Mouse (Mus musculus): ENCODE data around the gene Kcnk7.

Gene Kcnk7

DNA sequence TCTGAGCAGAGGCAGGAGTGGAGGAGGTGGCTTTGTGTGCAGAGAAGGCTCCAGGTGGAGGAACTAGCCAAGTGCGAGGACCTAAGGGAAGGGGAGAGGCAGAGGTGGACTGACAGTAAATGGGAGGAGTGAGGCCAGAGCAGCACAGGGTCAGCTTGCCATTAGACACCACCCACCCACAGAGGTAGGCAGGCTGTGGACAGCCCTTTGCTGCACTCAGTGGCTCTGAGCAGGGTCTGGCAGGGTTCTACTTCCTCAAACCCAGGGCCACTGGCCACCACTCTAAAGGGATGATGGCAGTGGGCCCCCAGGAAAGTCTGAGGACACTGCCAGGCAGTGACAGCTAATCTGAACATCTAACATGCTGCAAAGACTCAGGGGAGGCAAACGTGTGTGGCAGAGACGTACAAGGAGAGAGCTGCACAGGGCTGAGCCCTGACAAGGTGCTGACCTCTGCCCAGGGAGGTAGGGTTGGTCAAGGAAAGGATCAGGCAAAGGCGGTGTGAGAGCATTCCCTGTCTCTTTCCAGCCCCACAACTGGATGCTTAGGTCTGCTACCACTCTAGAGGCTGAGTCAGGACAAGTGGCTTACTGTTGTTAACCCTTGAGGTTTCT lies 19.9 kb downstream of the Kcnk7 start:
- CTCF ChIA-PET, result no interaction called here

DNA sequence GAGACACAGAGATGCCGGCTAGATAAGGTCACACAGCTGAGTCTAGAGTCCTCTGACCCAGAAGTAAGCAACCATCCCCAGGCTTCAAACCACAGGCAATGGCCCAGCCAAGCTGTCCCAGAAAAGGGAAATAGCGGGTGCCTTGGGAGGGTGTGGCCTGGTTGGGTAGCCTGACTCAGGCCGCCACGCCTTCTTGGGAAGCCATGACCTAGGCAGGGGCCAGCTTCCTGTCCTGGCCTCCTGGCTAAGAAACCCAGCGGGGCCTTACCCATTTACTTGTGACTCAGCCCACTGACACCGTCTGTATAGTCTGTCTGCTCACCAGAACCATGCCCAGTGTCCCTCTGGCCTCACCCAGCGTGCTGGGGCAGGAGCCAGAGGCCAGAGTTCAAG lies 20.4 kb downstream of the Kcnk7 start:
- CTCF ChIA-PET, result interaction anchor here (0.8 kb wide), 1 partner anchor 13 kb away, joined by 3 read pairs; no protein-coding TSS in a partner anchor

DNA sequence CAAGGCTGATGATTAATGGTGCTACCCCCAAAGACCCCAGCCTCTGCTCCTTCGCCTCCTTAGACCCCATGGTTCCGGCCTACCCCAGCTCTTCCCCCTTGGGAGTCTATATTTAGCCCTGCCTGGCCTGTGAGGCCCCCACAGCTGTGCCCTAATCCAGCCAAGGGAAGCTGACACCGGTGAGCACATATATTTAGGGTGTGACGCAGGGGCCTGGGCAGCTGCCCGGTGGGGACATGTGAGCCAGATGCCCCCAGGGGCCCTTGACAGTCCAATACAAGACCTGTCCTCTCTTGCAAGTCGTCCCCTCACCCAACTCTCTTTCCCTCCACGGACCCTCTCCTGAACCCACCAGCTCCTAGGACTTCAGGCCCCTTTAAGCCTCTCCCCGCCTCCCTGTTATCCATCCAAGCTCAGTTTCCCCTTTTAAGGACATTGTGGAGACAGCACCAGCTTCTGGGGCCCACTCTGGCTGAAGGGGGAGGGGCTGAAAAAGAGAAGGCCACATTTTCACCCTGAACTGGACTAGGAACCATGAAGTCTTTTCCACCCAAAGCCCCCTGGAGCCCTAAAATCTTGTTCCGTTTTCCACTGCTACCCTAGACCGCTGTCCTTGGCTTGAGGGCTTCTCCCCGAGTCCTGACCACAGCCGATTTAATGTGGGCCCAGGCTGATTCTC lies 21.0 kb downstream of the Kcnk7 start:
- CTCF ChIA-PET, result interaction anchor here (0.8 to 1.0 kb wide), 2 partner anchors 14 to 195 kb away, joined by 3 read pairs; no protein-coding TSS in a partner anchor

DNA sequence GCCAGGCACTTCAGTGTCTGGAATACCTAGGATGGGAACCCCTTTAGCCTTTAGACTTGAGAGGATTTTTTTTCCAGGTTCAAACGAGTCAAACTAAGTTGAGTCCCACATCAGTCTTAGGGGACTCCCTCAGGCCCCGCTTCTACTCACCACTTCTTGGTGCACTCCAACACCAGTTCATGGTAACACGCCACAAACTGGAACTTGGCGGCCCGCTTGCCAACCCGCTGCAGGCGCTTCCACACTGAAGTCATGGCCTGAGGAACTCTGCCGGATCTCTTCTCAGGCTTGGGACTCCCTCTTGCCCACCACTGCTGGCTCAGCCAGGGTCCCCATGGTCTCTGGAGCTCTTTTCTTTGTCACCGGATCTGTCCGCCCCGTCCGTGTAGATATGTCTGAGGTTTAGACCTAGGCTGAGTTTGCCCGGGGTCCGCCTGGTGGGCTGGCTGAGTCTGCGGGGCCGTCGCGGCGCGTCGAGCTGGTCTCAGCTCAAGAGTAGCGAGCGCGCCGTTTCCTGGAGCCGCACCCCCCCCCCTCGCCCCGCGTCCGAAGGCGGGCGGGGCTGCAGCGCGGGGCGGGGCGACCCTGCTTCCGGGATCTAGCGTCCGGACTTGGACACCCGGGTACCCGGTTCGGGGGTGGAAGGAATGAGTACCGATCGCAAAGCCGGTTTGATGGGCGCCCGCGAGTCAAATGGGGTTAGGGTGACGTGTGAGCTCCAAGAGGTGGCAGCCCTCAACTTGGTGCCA lies 21.8 kb downstream of the Kcnk7 start, which contains the start of gene Ehbp1l1:
Gene Ehbp1l1, minus strand, starts transcription at position 551 of the 749 bp plus-strand sequence.
- CTCF ChIA-PET, result interaction anchor here (1.0 kb wide), 1 partner anchor 196 kb away, joined by 3 read pairs; no protein-coding TSS in a partner anchor

DNA sequence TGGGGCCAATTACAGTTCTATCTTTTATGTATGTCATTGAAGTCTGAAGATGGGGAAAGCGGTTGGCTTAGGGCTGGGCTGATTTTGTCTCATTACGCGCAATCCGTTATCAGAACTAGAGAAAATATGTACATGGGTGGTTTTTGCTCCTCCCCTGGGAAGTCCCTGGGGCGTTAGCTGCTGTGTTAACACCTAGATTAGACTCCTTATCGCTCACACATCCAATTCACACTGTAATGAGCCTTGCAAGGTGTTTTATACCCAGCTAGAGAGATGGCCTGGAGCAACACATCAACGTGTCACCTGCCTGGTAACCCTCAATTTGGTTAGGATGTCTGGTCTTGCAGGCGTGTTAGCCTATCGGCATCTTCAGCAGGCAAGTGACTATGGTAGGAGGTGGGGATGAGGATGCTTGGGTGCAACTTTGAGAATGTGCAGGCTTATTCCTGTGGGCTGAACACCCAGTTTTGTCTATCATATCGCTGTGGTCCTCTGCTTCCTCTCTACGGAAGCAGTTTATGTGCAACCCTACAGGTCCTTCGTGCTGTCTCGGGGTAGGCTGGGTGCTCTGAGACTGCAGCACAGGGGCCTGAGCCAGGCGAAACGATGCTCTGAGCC lies 22.9 kb downstream of the Kcnk7 start:
- CTCF ChIA-PET, result no interaction called here

DNA sequence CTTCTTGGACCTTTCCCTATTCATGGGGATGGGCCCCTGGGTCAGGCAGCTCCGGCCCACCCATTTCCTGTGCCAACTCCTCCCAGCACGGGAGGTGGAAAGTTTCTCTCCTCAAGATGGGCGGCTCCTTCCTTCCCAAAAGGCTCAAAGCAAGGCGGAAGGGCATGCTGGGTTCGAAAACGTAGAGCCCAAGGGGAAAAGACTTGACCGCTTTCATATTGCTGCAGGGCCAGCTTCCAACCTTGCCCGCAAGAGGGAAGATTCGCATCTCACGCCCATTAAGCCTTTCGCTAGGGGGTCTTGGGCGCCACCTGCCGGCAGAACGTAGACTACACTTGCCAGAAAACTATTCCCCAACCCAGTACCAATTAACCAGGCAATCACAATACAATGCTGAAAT lies 23.5 kb downstream of the Kcnk7 start:
- CTCF ChIA-PET, result interaction anchor here (0.7 kb wide), 1 partner anchor 16 kb away, joined by 4 read pairs; no protein-coding TSS in a partner anchor

DNA sequence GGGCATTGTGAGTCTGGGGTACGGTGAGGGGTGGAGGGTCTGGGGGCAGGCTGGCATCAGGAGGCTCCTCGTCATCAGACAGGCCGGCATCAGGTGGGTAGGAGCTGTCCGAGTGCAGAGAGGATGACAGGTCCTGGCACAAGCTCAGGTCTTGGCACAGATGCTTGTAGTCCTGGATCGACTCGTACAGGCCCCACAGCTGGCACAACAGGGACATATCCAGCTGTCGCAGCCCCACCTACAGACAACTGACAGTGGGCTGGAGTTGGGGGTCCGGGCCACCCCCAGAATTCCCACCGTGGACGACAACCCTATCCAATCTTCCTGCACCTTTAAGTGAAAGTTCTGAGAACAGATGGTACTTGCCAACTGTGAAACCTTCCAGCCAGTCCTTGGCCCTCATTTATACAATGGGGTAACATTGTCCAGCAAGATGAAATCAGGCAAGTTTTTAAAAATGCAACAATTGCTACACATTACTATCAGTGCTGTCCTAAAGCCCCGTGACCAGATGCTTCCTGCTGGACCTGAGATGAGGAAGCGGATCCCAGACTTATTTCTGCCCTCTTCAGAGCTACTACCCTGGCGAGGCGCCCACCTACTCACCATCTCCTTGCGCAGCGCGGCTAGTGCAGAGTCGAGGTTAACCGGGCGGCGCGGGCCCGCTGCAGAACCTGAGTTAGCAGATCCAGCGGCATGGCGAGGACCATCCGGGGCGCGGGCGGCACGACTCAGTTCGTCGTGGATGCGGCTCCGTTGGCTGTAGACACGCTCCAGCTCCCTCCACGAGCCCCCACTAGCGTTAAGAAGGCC lies 24.7 kb downstream of the Kcnk7 start:
- CTCF ChIA-PET, result interaction anchor here (1.5 kb wide), 1 partner anchor 18 kb away, joined by 3 read pairs; no protein-coding TSS in a partner anchor

DNA sequence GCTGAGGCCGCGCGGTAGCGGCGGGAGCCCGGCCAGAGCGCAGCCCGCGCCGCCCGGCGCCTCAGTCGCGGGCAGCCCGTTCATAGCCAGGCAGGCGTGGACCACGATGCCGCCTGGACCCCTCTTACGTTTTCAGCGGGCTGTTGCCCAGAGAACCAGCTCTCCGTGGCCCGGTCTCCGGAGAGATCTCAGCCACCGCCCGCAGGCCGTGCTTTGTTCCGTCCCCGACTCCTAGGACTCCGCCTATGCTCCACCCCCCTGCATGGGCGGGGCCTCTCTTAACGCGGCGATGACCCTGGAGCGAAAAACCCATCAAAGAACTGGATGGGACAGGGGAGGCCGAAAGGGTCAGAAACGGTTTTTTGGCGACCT lies 25.3 kb downstream of the Kcnk7 start, which contains the start of gene Fam89b:
Gene Fam89b, minus strand, starts transcription at position 210 of the 372 bp plus-strand sequence.
- CTCF ChIA-PET, result interaction anchor here (1.5 kb wide), 1 partner anchor 19 kb away, joined by 3 read pairs; no protein-coding TSS in a partner anchor

DNA sequence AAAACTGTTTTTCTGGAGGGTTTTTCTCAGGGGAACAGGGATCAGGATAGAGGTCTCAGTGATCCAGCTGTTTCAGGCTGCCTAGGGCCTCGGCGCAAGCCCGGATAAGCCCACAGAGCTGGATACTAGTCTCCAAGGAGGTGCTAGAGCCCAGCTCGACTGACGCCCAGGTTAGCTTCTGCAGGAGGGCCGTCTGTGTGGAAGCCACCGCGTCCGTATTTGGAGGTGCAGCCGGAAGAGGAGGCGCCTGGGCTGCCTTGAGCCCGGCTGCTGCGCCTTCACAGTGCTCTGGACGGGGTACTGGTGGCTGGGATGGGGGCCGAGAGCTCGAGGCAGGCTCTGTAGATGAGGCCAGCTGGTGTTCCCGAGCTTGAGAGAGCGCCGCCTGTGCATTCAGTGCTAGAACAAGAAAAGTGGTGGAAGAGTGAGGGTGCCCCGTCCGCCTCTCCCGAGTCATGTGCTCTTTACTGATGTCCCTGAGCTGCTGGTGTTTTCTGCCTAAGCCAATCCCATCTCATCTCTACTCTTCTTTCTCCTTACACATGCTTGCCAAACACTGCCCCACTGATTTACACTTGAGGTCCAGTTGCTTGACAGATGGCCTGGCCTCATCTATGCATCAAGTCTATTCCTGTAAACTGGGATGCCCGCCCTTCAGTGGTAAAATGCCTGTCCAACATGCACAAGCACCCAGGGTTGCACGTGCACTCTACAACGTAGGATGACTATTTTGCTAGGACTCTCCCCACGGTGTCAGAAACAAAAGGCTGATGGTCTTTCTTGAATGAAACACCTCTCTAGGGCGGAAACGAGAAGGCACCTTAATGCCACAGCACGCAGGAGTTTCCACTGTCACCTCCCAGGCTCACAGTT lies 26.4 kb downstream of the Kcnk7 start:
- CTCF ChIA-PET, result interaction anchor here (0.5 kb wide), 1 partner anchor 164 kb away, joined by 3 read pairs; the partner anchor contains the start of gene Tigd3

DNA sequence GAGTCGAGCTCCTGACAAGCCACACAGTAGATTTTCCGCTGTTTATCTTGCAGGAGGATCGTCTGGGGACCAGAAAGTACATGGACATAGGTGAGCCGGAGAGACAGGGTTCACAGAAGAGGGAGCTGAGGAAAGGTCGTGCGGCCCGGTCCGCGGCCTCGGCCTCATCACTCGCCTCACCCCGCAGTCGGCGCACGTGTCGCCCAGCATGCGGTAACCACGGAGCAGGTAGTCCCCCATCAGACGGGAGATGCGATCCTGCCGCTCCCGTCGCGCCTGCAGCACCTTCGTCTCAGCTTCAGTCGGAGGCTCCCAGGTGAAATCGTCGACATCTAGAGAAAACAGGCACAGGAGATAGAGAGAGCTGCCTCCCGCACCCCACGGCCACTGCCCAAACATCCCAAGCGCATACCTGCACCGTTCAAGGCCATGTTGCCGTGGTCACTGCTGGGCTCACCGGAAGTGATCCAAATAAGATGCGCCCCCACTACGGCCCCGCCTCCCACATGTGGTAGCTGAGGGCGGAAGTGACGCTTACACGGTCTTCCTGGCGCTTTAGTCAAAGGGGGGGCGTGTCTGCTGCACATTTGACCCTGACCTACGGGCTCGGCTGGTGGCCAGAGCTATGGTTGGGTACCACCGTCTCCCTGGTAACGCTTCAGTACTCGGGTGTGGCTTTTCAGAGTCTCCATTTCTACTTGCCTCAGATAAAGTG lies 27.3 kb downstream of the Kcnk7 start:
- CTCF ChIA-PET, result no interaction called here

DNA sequence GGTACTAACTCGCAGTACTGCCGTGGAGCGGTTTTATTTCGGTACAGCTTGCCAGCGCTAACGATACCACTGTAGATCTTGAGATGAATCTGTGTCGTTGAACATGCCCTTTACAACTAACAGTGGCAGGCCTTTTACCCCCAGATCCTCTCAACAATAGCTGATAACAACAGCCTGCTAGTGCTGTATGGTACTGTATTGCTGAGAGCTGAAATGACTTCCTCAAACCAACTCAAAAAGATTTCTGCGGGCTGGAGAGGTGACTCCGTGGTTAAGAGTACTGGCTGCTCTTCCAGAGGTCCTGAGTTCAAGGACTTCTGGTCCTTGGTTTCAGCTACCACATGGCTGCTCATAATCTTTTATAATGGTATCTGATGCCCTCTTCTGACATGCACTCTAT lies 30.2 kb downstream of the Kcnk7 start:
- CTCF ChIA-PET, result no interaction called here

DNA sequence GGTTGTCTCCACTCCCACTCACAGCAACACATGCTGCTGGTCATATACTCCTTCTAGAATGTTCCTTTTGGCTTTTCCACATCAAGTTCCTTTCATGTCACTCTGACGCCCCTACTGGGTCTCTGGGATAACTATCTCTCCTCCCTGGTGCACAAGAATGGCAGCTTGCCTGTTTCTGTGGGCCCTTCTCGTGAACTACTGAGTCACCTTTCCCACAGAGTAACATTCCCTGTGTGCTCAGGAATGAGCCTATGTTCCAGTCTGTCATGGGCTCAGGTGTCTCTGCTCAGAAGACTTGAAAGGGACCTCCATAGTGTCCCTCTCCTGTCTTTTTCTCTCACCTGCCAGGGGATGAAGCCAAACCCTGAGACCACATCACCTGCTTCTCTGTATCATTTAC lies 35.3 kb downstream of the Kcnk7 start:
- CTCF ChIA-PET, result interaction anchor here (0.6 kb wide), 1 partner anchor 131 kb away, joined by 4 read pairs; no protein-coding TSS in a partner anchor

DNA sequence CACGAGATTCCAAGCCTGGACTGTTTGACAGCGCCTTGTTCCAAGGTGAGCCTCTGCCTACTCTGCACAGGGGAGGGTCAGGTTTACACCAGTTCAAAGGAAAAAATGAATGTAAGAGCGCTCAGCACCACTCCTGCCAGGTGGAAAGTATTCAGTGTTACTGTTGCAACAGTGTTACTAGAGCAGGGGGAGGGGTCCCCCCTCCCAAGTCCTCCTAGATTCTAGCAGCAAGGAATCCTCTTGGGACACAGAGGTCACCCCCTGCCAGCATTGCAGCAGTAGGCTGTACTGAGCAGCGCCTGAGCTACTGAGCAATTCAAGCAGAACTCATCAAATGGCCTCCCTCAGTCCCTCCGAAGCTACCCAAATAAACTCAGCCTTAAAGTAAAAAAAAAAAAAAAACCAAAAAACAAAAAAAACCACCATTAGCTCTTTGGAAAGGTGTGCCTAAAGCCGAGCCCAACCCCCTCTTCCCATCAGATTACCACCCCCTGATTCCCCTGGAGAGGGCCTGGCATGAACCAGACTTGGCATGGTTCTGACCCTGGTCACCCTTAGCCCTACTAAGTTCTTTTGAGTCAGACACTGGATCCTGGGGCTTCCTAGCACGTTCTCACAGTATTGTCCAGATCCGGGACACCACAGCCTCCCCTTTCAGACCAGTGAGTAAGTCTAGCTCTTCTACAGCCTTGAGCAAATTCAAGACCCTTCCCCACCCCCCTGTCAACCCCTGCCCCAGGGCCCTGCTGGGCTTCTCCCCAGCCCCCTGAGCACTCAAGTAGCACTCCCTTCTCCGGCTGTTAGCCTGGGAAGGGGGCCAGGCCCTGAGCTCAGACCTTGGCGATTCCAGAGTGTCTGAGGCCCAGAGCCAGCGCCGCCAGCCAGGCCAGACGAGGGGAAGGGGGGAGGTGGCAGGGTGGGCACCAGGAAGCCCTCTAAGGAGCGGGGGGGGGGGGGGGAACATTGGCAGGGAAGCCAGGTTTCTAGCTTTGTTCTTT lies 36.5 kb downstream of the Kcnk7 start, which contains the start of gene Ltbp3:
Gene Ltbp3, plus strand, starts transcription at position 585 of the 998 bp plus-strand sequence.
- CTCF ChIA-PET, result interaction anchor here (0.6 kb wide), 1 partner anchor 51 kb away, joined by 3 read pairs; no protein-coding TSS in a partner anchor

DNA sequence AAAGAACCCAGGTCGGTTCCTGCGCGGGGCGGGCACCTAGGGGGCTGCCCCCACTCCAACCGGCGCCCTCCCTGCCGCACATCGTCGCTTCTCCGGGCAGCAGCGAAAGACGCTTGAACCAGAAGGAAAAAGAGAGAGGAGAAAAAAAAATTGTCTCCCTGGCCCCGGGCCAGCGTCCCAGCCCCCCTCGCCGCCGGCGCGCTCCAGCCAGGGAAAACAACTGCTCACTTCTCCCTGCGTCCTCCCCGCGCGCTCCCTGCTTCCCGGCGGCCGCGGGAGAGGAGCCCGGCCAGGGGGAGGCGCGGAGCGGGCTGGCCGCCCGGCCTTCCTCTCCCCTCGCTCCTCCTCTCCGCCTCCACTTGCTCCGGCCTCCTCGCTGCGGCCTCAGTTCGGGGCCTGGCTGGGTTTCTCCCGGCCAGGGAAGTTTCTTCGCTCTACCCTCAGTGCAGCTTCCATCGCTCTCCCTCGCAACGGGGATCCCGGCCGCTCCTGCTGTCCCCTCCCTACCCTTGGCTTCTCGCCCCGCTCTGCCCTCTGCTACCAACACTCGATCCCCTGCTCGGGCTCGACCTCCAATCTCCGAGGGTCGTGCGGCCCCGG lies 37.6 kb downstream of the Kcnk7 start:
- CTCF ChIA-PET, result interaction anchor here (0.6 kb wide), 1 partner anchor 52 kb away, joined by 3 read pairs; no protein-coding TSS in a partner anchor

DNA sequence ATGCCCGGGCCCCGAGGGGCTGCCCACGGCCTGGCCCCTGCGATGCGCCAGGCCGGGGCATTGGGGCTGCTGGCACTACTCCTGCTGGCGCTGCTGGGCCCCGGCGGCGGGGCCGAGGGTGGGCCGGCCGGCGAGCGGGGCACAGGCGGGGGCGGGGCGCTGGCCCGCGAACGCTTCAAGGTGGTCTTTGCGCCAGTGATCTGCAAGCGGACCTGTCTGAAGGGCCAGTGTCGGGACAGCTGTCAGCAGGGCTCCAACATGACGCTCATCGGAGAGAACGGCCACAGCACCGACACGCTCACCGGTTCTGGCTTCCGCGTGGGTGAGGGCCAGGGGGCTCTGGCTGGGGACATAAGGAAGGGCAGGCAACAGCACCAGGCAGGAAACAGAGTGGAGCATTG lies 38.1 kb downstream of the Kcnk7 start:
- CTCF ChIA-PET, result no interaction called here

DNA sequence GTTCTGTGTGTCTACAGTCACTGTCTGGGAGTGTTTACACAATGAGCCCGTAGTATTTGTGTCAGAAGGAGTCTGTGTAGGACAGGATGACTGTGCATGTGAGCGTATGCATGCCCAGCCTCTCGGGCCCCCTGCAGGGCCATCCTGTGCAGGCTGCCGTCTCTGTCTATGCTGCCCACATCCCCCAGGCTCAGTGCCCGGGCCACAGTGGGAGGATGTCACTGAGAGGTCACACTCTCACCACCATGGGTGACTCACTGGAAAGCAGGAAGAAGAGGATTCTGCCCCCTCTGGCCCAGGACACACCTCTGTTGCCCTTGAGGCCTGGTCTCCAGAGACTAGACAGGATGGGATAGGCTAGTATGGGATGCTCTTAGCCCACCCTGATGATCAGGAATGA lies 39.4 kb downstream of the Kcnk7 start:
- CTCF ChIA-PET, result no interaction called here

All from spleen, embryonic (tissue).